Mouse (Mus musculus) T-cell, adult 66 days (primary cell): ENCODE measurements around the gene Olfr114. TPM values are rescaled to one million over a fixed set of nuclear protein-coding genes. Genes with fewer than 3 reads are reported as not detected.

Experiments used
- total RNA-seq, 2 experiments: library from RNA; stranded (reverse); gene quantifications; 3 replicates in 1 of 2; 4 replicates in 1 of 2; pipeline ENCODE4 v1.2.4; 2023

The Olfr114 gene
- not detected for total RNA-seq

DNA sequence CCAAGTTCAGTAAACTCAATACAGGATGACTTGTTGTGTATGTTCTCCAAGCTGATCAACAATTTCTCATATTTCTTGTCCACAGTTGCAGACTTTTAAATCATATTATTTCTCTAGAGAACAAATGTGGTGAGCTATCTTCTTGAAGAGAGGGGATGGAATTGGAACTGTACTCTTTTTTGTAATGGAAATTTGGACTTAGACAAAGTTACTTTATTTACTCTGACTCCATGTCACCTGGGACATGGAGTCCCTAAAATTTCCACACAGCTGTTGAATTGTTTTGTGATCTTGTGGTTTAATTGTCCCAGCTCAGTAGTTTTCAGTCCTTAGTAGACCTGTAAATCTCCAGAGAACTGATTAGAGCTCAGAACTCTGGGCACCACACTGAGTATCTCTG is at the start of gene Olfr114:
TSS of gene Olfr114 (minus strand) at position 101 of the 400 bp plus-strand sequence.

GRCm38 (mm10) chr17:37627009-37627408 is 34.5 kb upstream of the Olfr114 start, which contains the start of the genes Olfr115 and Olfr116:
Olfr115 (minus strand) TSS chr17:37627109.
Olfr116 (minus strand) TSS chr17:37627199.

DNA sequence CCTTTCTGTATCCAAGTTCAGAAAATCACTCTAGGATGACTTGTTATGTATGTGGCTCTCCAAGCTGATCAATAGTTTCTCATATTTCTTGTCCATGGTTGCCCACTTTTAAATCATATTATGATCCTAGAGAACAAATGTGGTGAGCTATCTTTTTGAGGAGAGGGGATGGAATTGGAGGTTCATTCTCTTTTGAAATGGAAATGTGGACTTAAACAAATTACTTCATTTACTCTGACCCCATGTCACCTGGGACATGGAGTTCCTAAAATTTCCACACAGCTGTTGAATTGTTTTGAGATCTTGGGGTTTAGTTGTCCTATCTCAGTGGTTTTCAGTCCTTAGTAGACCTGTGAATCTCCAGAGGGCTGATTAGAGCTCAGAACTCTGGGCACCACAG is 15.0 kb downstream of the Olfr114 start, which contains the start of gene Olfr113:
TSS of gene Olfr113 (minus strand) at position 101 of the 400 bp plus-strand sequence.

GRCm38 (mm10) chr17:37569351-37569750 is 23.2 kb downstream of the Olfr114 start, which contains the start of gene Olfr112:
Olfr112 (minus strand) TSS chr17:37569451.

Other genes with a start within 250 kb of the Olfr114 start
- gene Olfr104-ps, start 233.2 kb downstream of the Olfr114 start, total RNA-seq, result not detected
- not detected for gene Olfr105-ps, start 213.7 kb downstream of the Olfr114 start, total RNA-seq
- not detected for gene Olfr106-ps, start 202.3 kb downstream of the Olfr114 start, total RNA-seq
- not detected for gene Olfr107, start 193.5 kb downstream of the Olfr114 start, total RNA-seq
- gene Olfr108, start 147.3 kb downstream of the Olfr114 start, total RNA-seq, result not detected
- gene Olfr109, start 133.8 kb downstream of the Olfr114 start, total RNA-seq, result not detected
- gene H2-M2, start 109.2 kb downstream of the Olfr114 start, total RNA-seq, result not detected
- gene Olfr110, start 100.3 kb downstream of the Olfr114 start, total RNA-seq, result not detected
- gene Olfr111, start 84.7 kb downstream of the Olfr114 start, total RNA-seq, result not detected
- not detected for gene Olfr112, start 23.3 kb downstream of the Olfr114 start, total RNA-seq
- gene Olfr113, start 15.1 kb downstream of the Olfr114 start, total RNA-seq, result not detected
- not detected for gene Olfr115, start 34.4 kb upstream of the Olfr114 start, total RNA-seq
- not detected for gene Olfr116, start 34.5 kb upstream of the Olfr114 start, total RNA-seq
- gene Olfr117, start 71.0 kb upstream of the Olfr114 start, total RNA-seq, result not detected
- gene Olfr118, start 74.2 kb upstream of the Olfr114 start, total RNA-seq, result not detected
- gene Olfr119, start 103.8 kb upstream of the Olfr114 start, total RNA-seq, result not detected
- gene Olfr120, start 129.1 kb upstream of the Olfr114 start, total RNA-seq, result not detected
- not detected for gene Olfr121, start 156.1 kb upstream of the Olfr114 start, total RNA-seq
- not detected for gene Olfr122, start 175.9 kb upstream of the Olfr114 start, total RNA-seq
- not detected for gene Olfr123, start 200.8 kb upstream of the Olfr114 start, total RNA-seq
- gene Olfr124, start 207.1 kb upstream of the Olfr114 start, total RNA-seq, result not detected
- gene Olfr125, start 240.2 kb upstream of the Olfr114 start, total RNA-seq, result not detected